Mouse (Mus musculus): Measurements from ENCODE around the gene Aspm. TPM values are rescaled to one million over a fixed set of nuclear protein-coding genes. Genes with fewer than 3 reads are reported as not detected.

Gene Aspm
- polyA plus RNA-seq (2014; fragmentation: Illumina TruSeq; extraction: RNeasy Lipid Tissue Mini Kit (QIAGEN cat#74804); ENCODE audit: low read depth, low replicate concordance), result 0.05 TPM

GRCm38 (mm10) chr1:139454340-139455225 is at the start of gene Aspm:
Aspm (plus strand) TSS chr1:139454772.

GRCm38 (mm10) chr1:139421875-139422791 is 32.4 kb upstream of the Aspm start, which contains the start of gene Zbtb41:
Zbtb41 (plus strand) TSS chr1:139422288.

GRCm38 (mm10) chr1:139501258-139501752 is 46.7 kb downstream of the Aspm start, which contains the start of gene F13b:
F13b (plus strand) TSS chr1:139501702.

Other genes starting within 250 kb of the Aspm start
- gene Crb1, start 77.7 kb upstream of the Aspm start, polyA plus RNA-seq (2014; fragmentation: Illumina TruSeq; extraction: RNeasy Lipid Tissue Mini Kit (QIAGEN cat#74804); ENCODE audit: low read depth, low replicate concordance), result not detected
- gene Zbtb41, start 32.5 kb upstream of the Aspm start, polyA plus RNA-seq (2014; fragmentation: Illumina TruSeq; extraction: RNeasy Lipid Tissue Mini Kit (QIAGEN cat#74804); ENCODE audit: low read depth, low replicate concordance), result 12.3 TPM
- 513 TPM for gene F13b, start 46.9 kb downstream of the Aspm start, polyA plus RNA-seq (2014; fragmentation: Illumina TruSeq; extraction: RNeasy Lipid Tissue Mini Kit (QIAGEN cat#74804); ENCODE audit: low read depth, low replicate concordance)
- gene Cfhr1, start 105.5 kb downstream of the Aspm start, polyA plus RNA-seq (2014; fragmentation: Illumina TruSeq; extraction: RNeasy Lipid Tissue Mini Kit (QIAGEN cat#74804); ENCODE audit: low read depth, low replicate concordance), result 604 TPM

All from liver, adult 10 weeks (tissue).